Mouse (Mus musculus) forebrain, embryonic 11.5 days (tissue): ENCODE results near the gene Parp3. TPM values are rescaled to one million over a fixed set of nuclear protein-coding genes. Genes with fewer than 3 reads are reported as not detected.

Experiments
- ATAC-seq: fragments of 200-750 bp; cut with Nextera tagmentation; replicated peaks from 2 replicates; pipeline ENCODE4 v1.8.0; 2017; ENCODE audit warnings: moderate TSS enrichment; ENCODE audit not compliant: low FRiP score
- DNase-seq: peaks from one replicate; pipeline ENCODE4 v3.0.0-alpha.2; 2017; ENCODE audit warnings: low spot score
- H3K27ac ChIP-seq: fragments of 300-500 bp; sonication (generic); 2 replicates; pipeline ENCODE4 v1.5.1; 2014; ENCODE audit warnings: low read depth, low read length
- H3K27me3 ChIP-seq: fragments of 300-500 bp; sonication (generic); 2 replicates; pipeline ENCODE4 v1.6.1; 2014; ENCODE audit warnings: mild to moderate bottlenecking, low read length, mixed read lengths; ENCODE audit not compliant: control insufficient read depth, insufficient read depth
- H3K36me3 ChIP-seq: fragments of 300-500 bp; sonication (generic); 2 replicates; pipeline ENCODE4 v1.6.1; 2014; ENCODE audit warnings: mild to moderate bottlenecking, low read length, moderate library complexity, mixed read lengths; ENCODE audit not compliant: control insufficient read depth, insufficient read depth
- H3K4me1 ChIP-seq: fragments of 300-500 bp; sonication (generic); replicated peaks from 2 replicates; pipeline ENCODE4 v1.6.1; 2014; ENCODE audit warnings: low read length, mixed read lengths; ENCODE audit not compliant: control insufficient read depth, insufficient read depth
- H3K4me2 ChIP-seq: fragments of 300-500 bp; sonication (generic); 2 replicates; pipeline ENCODE4 v1.6.1; 2014; ENCODE audit warnings: low read depth, mild to moderate bottlenecking, low read length, moderate library complexity, mixed read lengths; ENCODE audit not compliant: severe bottlenecking
- H3K4me3 ChIP-seq: fragments of 300-500 bp; sonication (generic); 2 replicates; pipeline ENCODE4 v1.5.1; 2014; ENCODE audit warnings: low read depth, low read length
- H3K9ac ChIP-seq: fragments of 300-500 bp; sonication (generic); 2 replicates; pipeline ENCODE4 v1.6.1; 2014; ENCODE audit warnings: low read length
- H3K9me3 ChIP-seq: fragments of 300-500 bp; sonication (generic); 2 replicates; pipeline ENCODE4 v1.6.1; 2016; ENCODE audit warnings: low read length, mixed read lengths; ENCODE audit not compliant: control insufficient read depth
- WGBS: fragments of 180-500 bp; shearing (Covaris S2); extraction: QIAGEN DNeasy Blood & Tissue Kit; methylation state at CpG from one replicate; pipeline ENCODE4 v1.1.7; 2014; 5-methylcytosine and 5-hydroxymethylcytosine counted together
- polyA plus RNA-seq: library from polyadenylated mRNA; unstranded; fragments of >200 nt; fragmentation: Nextera tagmentation; extraction: Ambion mirVana; gene quantifications from 2 replicates; pipeline ENCODE4 v1.2.1, GENCODE M21; 2014

The Parp3 gene
- polyA plus RNA-seq, 1 experiment from 2014 or later, result 1.2 TPM

GRCm38 (mm10) chr9:106464751-106465541 lies 11.8 kb downstream of the Parp3 start:
- Histone ChIP-seq H3K4me1 (peaks cover 16% of the 10 kb centered on the region), H3K4me2 (peak overlapping the region; percentile 92), H3K9me3 (no peaks in the 10 kb centered on the region), H3K4me3 (peak overlapping the region; percentile 39), H3K9ac (peak overlapping the region; percentile 67), H3K36me3 (peaks cover 21% of the 10 kb centered on the region), H3K27me3 (peaks cover 5% of the 10 kb centered on the region; the same call in 1 of the 2 replicates), H3K27ac (peak overlapping the region; percentile 21; the same call in 1 of the 2 replicates)
- 1% methylated on average over 99 of the region's 99 CpGs for WGBS
- ATAC-seq (peak; percentile 77), DNase-seq (peak; percentile 85)

GRCm38 (mm10) chr9:106463122-106464063 lies 13.4 kb downstream of the Parp3 start:
- H3K27ac ChIP-seq, result no peak overlapping the region
- no peaks in the 10 kb centered on the region for H3K9me3 ChIP-seq
- peaks cover 21% of the 10 kb centered on the region for H3K36me3 ChIP-seq
- H3K4me2 ChIP-seq, result no peak overlapping the region
- H3K4me3 ChIP-seq, result no peak overlapping the region
- no peak for ATAC-seq
- peaks cover 5% of the 10 kb centered on the region; the same call in 1 of the 2 replicates for H3K27me3 ChIP-seq
- H3K4me1 ChIP-seq, result peaks cover 22% of the 10 kb centered on the region
- no peak overlapping the region for H3K9ac ChIP-seq
- DNase-seq, result no peak
- 85% methylated on average over 21 of the region's 21 CpGs for WGBS

GRCm38 (mm10) chr9:106462430-106462800 lies 14.3 kb downstream of the Parp3 start:
- Histone ChIP-seq H3K4me3 (no peak overlapping the region), H3K4me1 (peaks cover 29% of the 10 kb centered on the region), H3K27ac (no peak overlapping the region), H3K9me3 (no peaks in the 10 kb centered on the region), H3K36me3 (peaks cover 21% of the 10 kb centered on the region), H3K27me3 (peaks cover 5% of the 10 kb centered on the region; the same call in 1 of the 2 replicates), H3K9ac (no peak overlapping the region), H3K4me2 (no peak overlapping the region)
- 92% methylated on average over 12 of the region's 12 CpGs for WGBS
- ATAC-seq (no peak), DNase-seq (no peak)

- Histone ChIP-seq H3K4me3 (no peak overlapping the region), H3K27me3 (peaks cover 5% of the 10 kb centered on the region; the same call in 1 of the 2 replicates), H3K4me2 (no peak overlapping the region), H3K4me1 (peaks cover 34% of the 10 kb centered on the region), H3K27ac (no peak overlapping the region), H3K9ac (no peak overlapping the region), H3K36me3 (peaks cover 21% of the 10 kb centered on the region), H3K9me3 (no peaks in the 10 kb centered on the region)
- 81% methylated on average over 16 of the region's 16 CpGs for WGBS
- DNase-seq (no peak), ATAC-seq (no peak)
Measured at GRCm38 (mm10) chr9:106461641-106462429, 14.9 kb downstream of the Parp3 start.

GRCm38 (mm10) chr9:106461026-106461415 lies 15.7 kb downstream of the Parp3 start:
- H3K4me2 ChIP-seq, result no peak overlapping the region
- ATAC-seq, result no peak
- no peaks in the 10 kb centered on the region for H3K9me3 ChIP-seq
- no peak overlapping the region for H3K4me3 ChIP-seq
- peaks cover 21% of the 10 kb centered on the region for H3K36me3 ChIP-seq
- no peak overlapping the region for H3K9ac ChIP-seq
- H3K27me3 ChIP-seq, result peaks cover 5% of the 10 kb centered on the region; the same call in 1 of the 2 replicates
- WGBS, result 94% methylated on average over 9 of the region's 9 CpGs
- H3K27ac ChIP-seq, result no peak overlapping the region
- no peak for DNase-seq
- peaks cover 42% of the 10 kb centered on the region for H3K4me1 ChIP-seq

- H3K4me3 ChIP-seq, result no peak overlapping the region
- no peaks in the 10 kb centered on the region for H3K9me3 ChIP-seq
- peaks cover 19% of the 10 kb centered on the region for H3K36me3 ChIP-seq
- peaks cover 45% of the 10 kb centered on the region for H3K4me1 ChIP-seq
- ATAC-seq (no peak), DNase-seq (no peak)
- H3K9ac ChIP-seq, result no peak overlapping the region
- H3K27ac ChIP-seq, result no peak overlapping the region
- H3K4me2 ChIP-seq, result no peak overlapping the region
- peaks cover 3% of the 10 kb centered on the region; the same call in 1 of the 2 replicates for H3K27me3 ChIP-seq
- 81% methylated on average over 18 of the region's 18 CpGs for WGBS
Measured at GRCm38 (mm10) chr9:106460401-106461025, 16.2 kb downstream of the Parp3 start.

GRCm38 (mm10) chr9:106459946-106460345 lies 16.8 kb downstream of the Parp3 start:
- ATAC-seq (no peak), DNase-seq (no peak)
- H3K9me3 ChIP-seq, result no peaks in the 10 kb centered on the region
- no peak overlapping the region for H3K4me2 ChIP-seq
- 89% methylated on average over 15 of the region's 15 CpGs for WGBS
- H3K27me3 ChIP-seq, result peaks cover 3% of the 10 kb centered on the region; the same call in 1 of the 2 replicates
- no peak overlapping the region for H3K9ac ChIP-seq
- H3K27ac ChIP-seq, result no peak overlapping the region
- no peak overlapping the region for H3K4me3 ChIP-seq
- H3K36me3 ChIP-seq, result peaks cover 19% of the 10 kb centered on the region
- peaks cover 42% of the 10 kb centered on the region for H3K4me1 ChIP-seq
